Mouse (Mus musculus) ovary, postnatal 14 days (tissue): ENCODE measurements around the gene Zfyve1.

ENCODE experiments used
- DNase-seq: peaks from one replicate; pipeline ENCODE4 v3.0.0; 2022; ENCODE audit warnings: low spot score

Zfyve1 gene

DNA sequence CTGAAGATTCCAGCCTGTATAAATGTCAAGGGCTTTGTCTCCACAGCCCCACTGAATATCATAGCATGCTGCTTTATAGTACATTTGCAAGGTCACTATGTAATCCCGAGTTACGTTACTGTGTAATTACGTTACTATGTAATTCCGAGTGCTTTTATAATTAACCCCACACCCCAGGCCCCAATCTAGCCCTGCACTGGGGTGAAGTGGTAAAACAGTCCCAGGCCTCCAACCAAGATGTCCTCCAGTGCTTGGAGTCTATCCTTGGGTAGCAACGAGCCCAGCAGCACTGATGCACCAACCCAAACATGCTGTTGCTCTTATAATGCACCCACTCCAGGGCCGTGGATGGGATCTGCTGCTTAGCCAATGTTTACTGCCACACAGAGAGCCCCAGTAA, 74.0 kb downstream of the Zfyve1 start:
- no peak for DNase-seq

GRCm38 (mm10) chr12:83521083-83521482, 75.9 kb downstream of the Zfyve1 start:
- no peak for DNase-seq

DNA sequence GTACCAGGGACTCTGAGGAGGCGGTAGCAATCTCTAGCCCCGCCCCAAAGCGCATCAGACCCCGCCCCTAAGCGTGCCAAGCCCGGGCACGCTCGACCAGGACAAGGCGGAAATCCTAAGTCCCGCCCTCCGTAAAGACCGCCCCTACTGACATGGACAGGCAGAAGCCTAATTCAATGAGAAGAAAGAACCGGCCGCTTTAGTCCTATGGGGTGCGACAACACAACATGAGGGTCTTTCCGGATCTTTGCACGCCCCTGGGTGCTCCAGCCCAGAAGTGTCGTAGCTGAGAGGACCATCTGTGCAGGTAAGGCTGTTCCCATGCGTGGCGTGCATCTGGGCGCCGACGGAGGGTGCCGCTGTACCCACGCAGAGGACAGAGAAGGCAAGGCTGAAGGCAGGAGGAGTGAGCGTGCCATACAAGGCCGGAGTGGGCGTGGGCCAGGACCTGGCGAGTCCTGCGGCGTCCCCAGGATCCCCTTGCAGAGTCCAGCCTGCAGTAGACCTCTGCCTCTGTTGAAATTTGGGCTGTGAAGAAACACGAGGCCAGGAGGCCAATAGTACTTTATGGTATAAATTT, 76.6 kb downstream of the Zfyve1 start, which contains the start of gene Dcaf4:
Gene Dcaf4, plus strand, starts transcription at position 156 of the 580 bp plus-strand sequence.
- peak; percentile 96 for DNase-seq

GRCm38 (mm10) chr12:83517580-83517979, 79.4 kb downstream of the Zfyve1 start:
- no peak for DNase-seq

- no peak for DNase-seq
Measured at GRCm38 (mm10) chr12:83514216-83514615, 82.8 kb downstream of the Zfyve1 start.

- no peak for DNase-seq
Measured at GRCm38 (mm10) chr12:83513185-83513584, 83.8 kb downstream of the Zfyve1 start.

- DNase-seq = no peak
Measured at GRCm38 (mm10) chr12:83512783-83513182, 84.2 kb downstream of the Zfyve1 start.

DNA sequence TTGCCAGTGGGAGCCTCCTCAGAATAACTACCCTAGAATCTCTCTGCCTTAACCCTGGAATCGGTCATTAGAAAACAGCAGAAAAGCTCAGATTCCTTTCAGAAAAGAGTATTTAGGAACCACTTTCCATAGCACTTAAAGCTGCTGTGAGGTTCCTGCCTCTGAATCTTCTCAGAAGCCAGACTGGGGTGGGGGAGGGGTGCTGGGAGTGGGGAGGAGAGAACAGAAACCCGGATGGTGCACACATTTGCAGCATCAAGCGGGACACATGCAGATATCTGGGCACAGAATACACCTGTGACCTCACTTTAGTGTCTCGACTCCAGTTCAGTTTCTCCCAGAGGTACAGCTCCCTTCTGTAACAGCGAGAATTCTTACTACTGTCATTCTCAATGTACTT, 86.4 kb downstream of the Zfyve1 start:
- DNase-seq = no peak

DNA sequence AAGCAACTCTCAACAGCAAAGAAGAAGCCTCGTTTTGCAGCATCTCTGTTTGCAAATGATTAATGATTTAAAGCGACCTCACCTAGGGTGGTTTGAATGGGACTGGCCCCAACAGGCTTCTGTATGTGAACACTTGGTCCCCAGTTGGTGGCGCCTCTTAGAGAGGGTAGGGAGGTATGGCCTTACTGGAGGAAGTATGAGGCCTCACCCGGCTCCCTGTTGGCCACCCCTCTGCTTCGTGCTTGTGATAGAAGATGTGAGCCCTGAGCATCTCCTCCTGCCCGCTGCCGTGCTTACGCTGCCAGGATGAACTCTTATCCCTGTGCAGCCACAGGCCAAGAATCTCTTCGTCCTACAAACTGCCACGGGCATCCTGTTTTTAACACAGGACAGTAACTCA, 90.5 kb downstream of the Zfyve1 start:
- DNase-seq = no peak

GRCm38 (mm10) chr12:83502190-83502589, 94.8 kb downstream of the Zfyve1 start:
- peak; percentile 68 for DNase-seq

DNA sequence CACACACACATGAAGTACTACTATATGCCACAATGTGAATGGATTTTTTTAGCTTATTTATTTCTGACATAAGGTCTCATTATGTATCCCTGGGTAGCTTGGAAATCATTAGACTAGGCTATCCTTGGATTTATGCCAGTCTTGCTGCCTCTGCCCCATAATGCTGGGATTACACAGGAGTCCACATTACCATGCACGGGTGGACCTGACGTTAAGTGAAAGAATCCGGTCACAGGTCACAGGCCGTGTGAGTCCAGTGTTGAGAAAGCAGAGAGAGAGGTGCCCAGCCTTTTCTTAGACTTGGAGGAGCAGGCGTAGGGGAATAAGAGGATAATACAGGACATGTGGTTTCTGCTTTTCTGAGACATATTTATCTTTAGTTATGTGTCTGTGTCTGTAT, 97.8 kb downstream of the Zfyve1 start:
- no peak for DNase-seq

DNA sequence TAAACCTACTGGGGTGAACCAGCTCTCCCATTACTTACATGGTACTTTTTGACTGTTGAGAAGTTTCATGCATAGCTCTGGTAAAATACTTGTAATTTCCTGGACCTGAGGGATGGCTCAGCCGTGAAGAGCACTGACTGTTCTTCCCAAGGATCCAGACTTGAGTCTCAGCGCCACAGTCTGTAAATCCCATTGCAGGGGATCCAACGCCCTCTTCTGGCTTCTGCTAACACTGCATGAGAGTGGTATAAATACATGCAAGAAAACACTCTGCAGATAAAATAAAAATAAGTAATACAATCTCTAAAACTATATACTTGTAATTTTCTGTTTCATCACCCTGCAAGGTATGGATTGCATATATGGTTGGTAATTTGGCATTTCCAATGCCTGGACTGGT, 99.1 kb downstream of the Zfyve1 start:
- no peak for DNase-seq

DNA sequence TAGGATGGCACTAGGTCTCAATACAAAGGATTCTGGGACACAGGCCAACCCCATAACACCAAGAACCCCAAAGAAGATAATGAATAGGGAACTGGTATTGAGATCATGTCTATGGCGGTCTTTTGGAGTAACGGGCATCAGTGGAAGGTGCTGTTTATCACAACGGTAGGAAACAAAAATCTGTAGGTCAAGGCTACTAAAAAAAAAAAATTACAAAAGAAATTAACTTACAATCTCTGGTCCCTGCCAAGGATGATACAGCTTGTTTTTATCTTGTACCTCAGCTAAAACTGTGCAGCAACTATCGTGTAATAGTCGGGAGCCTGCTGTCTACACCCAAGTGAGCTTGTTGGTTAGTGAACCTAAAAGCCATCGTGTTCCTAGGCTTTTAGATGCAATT, 100.3 kb downstream of the Zfyve1 start:
- no peak for DNase-seq
